10 mouse cellular contexts compared by ENCODE assay signal in the genomic region with DNA sequence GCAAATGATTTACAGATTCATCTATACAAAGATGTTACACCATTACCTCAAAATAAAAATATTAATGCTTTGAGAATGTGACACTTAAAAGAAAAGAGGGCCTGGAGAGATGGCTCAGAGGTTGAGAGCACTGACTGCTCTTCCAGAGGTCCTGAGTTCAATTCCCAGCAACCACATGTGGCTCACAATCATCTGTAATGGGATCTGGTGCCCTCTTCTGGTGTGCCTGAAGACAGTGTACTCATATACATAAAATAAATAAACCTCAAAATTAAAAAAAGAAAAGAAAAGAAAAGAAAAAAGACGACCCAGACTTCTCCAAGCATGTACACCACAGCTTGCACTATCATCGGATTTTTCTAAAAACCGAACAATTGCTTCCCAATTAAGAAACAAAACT. TPM values are rescaled to one million over a fixed set of nuclear protein-coding genes. Genes with fewer than 3 reads are reported as not detected.
DNase-seq lines count a peak whose midpoint lies in the region; ATAC-seq and TF ChIP-seq lines count a peak whose summit lies in the region.
"Had no signal": no experiment of that assay in that cellular context is flagged by ENCODE, and none has a peak within 500 bp of the region (broad histone marks: within the 10 kb centered on the region; RNA-seq: fewer than 3 reads in every experiment).

No protein-coding gene starts in this region.

- peak overlapping the region; percentile 88 for H3K4me3 ChIP-seq in layer of hippocampus, adult 2 months
- H3K4me3 ChIP-seq in embryonic facial prominence, embryonic 15.5 days (replicated peaks): peak overlapping the region; percentile 81
- H3K4me3 ChIP-seq in limb, embryonic 10.5 days: peak overlapping the region; percentile 100
- peak overlapping the region; percentile 86 for H3K4me3 ChIP-seq in neural tube, embryonic 13.5 days

- no peak for DNase-seq in layer of hippocampus, adult 2 months (ENCODE audit: low spot score in 2 of 2)
- DNase-seq in layer of hippocampus, adult 9-10 months (ENCODE audit: low spot score): no peak
- DNase-seq in limb, embryonic 10.5 days (ENCODE audit: low spot score): no peak
- no peak for DNase-seq in layer of hippocampus, adult 11-12 months (ENCODE audit: low spot score)
- no peak for DNase-seq in right cerebral cortex, postnatal 14 days
- no peak for DNase-seq in layer of hippocampus, postnatal 14 days (ENCODE audit: low spot score in 2 of 2)
- DNase-seq: cerebellum, adult 11-12 months; kidney, adult 8-10 months had no signal

- peak; percentile 53 for TF ChIP-seq CTCF in layer of hippocampus, adult 2 months (conservative IDR thresholded peaks at IDR 0.05)

- no peaks in the 10 kb centered on the region for H3K9me3 ChIP-seq in embryonic facial prominence, embryonic 15.5 days (replicated peaks)
- no peaks in the 10 kb centered on the region for H3K9me3 ChIP-seq in limb, embryonic 10.5 days (replicated peaks)
- H3K9me3 ChIP-seq in neural tube, embryonic 13.5 days: no peaks in the 10 kb centered on the region

- no peak overlapping the region for H3K9ac ChIP-seq in embryonic facial prominence, embryonic 15.5 days
- H3K9ac ChIP-seq in neural tube, embryonic 13.5 days: peak overlapping the region; percentile 99

- ATAC-seq in embryonic facial prominence, embryonic 15.5 days (ENCODE audit: insufficient number of reproducible peaks, low FRiP score, low TSS enrichment, low read depth): no peak
- ATAC-seq in neural tube, embryonic 13.5 days (ENCODE audit: low read depth): no peak

- no peaks in the 10 kb centered on the region for H3K36me3 ChIP-seq in embryonic facial prominence, embryonic 15.5 days
- no peaks in the 10 kb centered on the region for H3K36me3 ChIP-seq in limb, embryonic 10.5 days
- H3K36me3 ChIP-seq in neural tube, embryonic 13.5 days: no peaks in the 10 kb centered on the region

- WGBS in embryonic facial prominence, embryonic 15.5 days: 37% methylated on average over 3 of the region's 3 CpGs
- 50% methylated on average over 3 of the region's 3 CpGs for WGBS in limb, embryonic 10.5 days
- WGBS in neural tube, embryonic 13.5 days: 57% methylated on average over 3 of the region's 3 CpGs

- H3K27me3 ChIP-seq in embryonic facial prominence, embryonic 15.5 days: no peaks in the 10 kb centered on the region
- no peaks in the 10 kb centered on the region for H3K27me3 ChIP-seq in limb, embryonic 10.5 days (ENCODE audit: low read depth, poor library complexity, severe bottlenecking)
- no peaks in the 10 kb centered on the region for H3K27me3 ChIP-seq in neural tube, embryonic 13.5 days

- no peak overlapping the region for H3K27ac ChIP-seq in layer of hippocampus, adult 2 months
- no peak overlapping the region for H3K27ac ChIP-seq in embryonic facial prominence, embryonic 15.5 days (replicated peaks)
- H3K27ac ChIP-seq in limb, embryonic 10.5 days: no peak overlapping the region
- H3K27ac ChIP-seq in neural tube, embryonic 13.5 days (replicated peaks): no peak overlapping the region

- 0 out of 2 replicates have a peak, but pooled peaks cover 2% of the 10 kb centered on the region for H3K4me1 ChIP-seq in embryonic facial prominence, embryonic 15.5 days
- peaks cover 11% of the 10 kb centered on the region for H3K4me1 ChIP-seq in limb, embryonic 10.5 days
- H3K4me1 ChIP-seq in neural tube, embryonic 13.5 days (replicated peaks): peaks cover 26% of the 10 kb centered on the region

- H3K4me2 ChIP-seq in embryonic facial prominence, embryonic 15.5 days (replicated peaks): peak overlapping the region; percentile 64
- H3K4me2 ChIP-seq in neural tube, embryonic 13.5 days: peak overlapping the region; percentile 80

RNA-seq across cellular contexts. Expression of gene Galk2, which starts 1.2 kb away (rescaled TPM):
- total RNA-seq in layer of hippocampus, adult 2 months (2021): 10 to 100 TPM; 25.8 to 26.0 TPM
- 37.4 and 38.5 TPM in 2 replicates for polyA plus RNA-seq in embryonic facial prominence, embryonic 15.5 days (2015; fragmentation: Nextera tagmentation; extraction: Ambion mirVana)
- polyA plus RNA-seq in limb, embryonic 10.5 days (2016; fragmentation: Nextera tagmentation; extraction: Ambion mirVana): 33.0 and 37.2 TPM in 2 replicates
- 26.6 and 28.5 TPM in 2 replicates for polyA plus RNA-seq in neural tube, embryonic 13.5 days (2015; fragmentation: Nextera tagmentation; extraction: Ambion mirVana)
- 10 to 100 TPM; 26.4 to 27.1 TPM for total RNA-seq in layer of hippocampus, postnatal 14 days (2021)

RNA-seq across cellular contexts. Expression of gene Cops2, which starts 1.2 kb away (rescaled TPM):
- total RNA-seq in layer of hippocampus, adult 2 months (2021): 100 to 1,000 TPM; 111 to 119 TPM
- 71.4 and 72.0 TPM in 2 replicates for polyA plus RNA-seq in embryonic facial prominence, embryonic 15.5 days (2015; fragmentation: Nextera tagmentation; extraction: Ambion mirVana)
- 88.0 and 93.5 TPM in 2 replicates for polyA plus RNA-seq in limb, embryonic 10.5 days (2016; fragmentation: Nextera tagmentation; extraction: Ambion mirVana)
- 76.8 and 77.3 TPM in 2 replicates for polyA plus RNA-seq in neural tube, embryonic 13.5 days (2015; fragmentation: Nextera tagmentation; extraction: Ambion mirVana)
- total RNA-seq in layer of hippocampus, postnatal 14 days (2021): 100 to 1,000 TPM; 110 to 116 TPM
